Mouse (Mus musculus) midbrain, postnatal 0 days (tissue): ENCODE measurements around the gene Tmem115. TPM values are rescaled to one million over a fixed set of nuclear protein-coding genes. Genes with fewer than 3 reads are reported as not detected.

Source experiments
- ATAC-seq: fragments of 200-750 bp; cut with Nextera tagmentation; 2 replicates; pipeline ENCODE4 v1.8.0; 2017; ENCODE audit warnings: moderate number of reproducible peaks, mild to moderate bottlenecking, moderate TSS enrichment, moderate library complexity; ENCODE audit not compliant: low FRiP score
- DNase-seq: peaks from one replicate; pipeline ENCODE4 v3.0.0-alpha.2; 2015; ENCODE audit warnings: low spot score
- H3K27ac ChIP-seq: fragments of 300-500 bp; sonication (generic); 2 replicates; pipeline ENCODE4 v1.5.1; 2014; ENCODE audit warnings: low read depth, mild to moderate bottlenecking, low read length, mixed read lengths
- H3K27me3 ChIP-seq: fragments of 300-500 bp; sonication (generic); 2 replicates; pipeline ENCODE4 v1.6.1; 2014; ENCODE audit warnings: low read length, control low read depth, mixed read lengths; ENCODE audit not compliant: insufficient read depth
- H3K36me3 ChIP-seq: fragments of 300-500 bp; sonication (generic); 2 replicates; pipeline ENCODE4 v1.6.1; 2014; ENCODE audit warnings: low read length, control low read depth, mixed read lengths; ENCODE audit not compliant: insufficient read depth
- H3K4me1 ChIP-seq: fragments of 300-500 bp; sonication (generic); 2 replicates; pipeline ENCODE4 v1.6.1; 2014; ENCODE audit warnings: mild to moderate bottlenecking, control low read depth, antibody characterized with exemption, low read length, mixed read lengths; ENCODE audit not compliant: insufficient read depth
- H3K4me2 ChIP-seq: fragments of 300-500 bp; sonication (generic); 2 replicates; pipeline ENCODE4 v1.6.1; 2014; ENCODE audit warnings: low read depth, mild to moderate bottlenecking, low read length, mixed read lengths; ENCODE audit not compliant: poor library complexity, severe bottlenecking
- H3K4me3 ChIP-seq: fragments of 300-500 bp; sonication (generic); 2 replicates; pipeline ENCODE4 v1.5.1; 2014; ENCODE audit warnings: low read depth, mild to moderate bottlenecking, low read length, moderate library complexity
- H3K9ac ChIP-seq: fragments of 300-500 bp; sonication (generic); replicated peaks from 2 replicates; pipeline ENCODE4 v1.6.1; 2014; ENCODE audit warnings: mild to moderate bottlenecking, low read length, moderate library complexity, mixed read lengths; ENCODE audit not compliant: poor library complexity, severe bottlenecking
- H3K9me3 ChIP-seq: fragments of 300-500 bp; sonication (generic); 2 replicates; pipeline ENCODE4 v1.6.1; 2016; ENCODE audit warnings: low read length, control low read depth
- CTCF ChIP-seq: IDR thresholded peaks from 2 replicates; pipeline ENCODE4 v1.5.1; 2016; ENCODE audit warnings: antibody characterized with exemption, mild to moderate bottlenecking
- WGBS: fragments of 180-500 bp; shearing (Covaris S2); extraction: QIAGEN DNeasy Blood & Tissue Kit; methylation state at CpG from one replicate; pipeline ENCODE4 v1.1.7; 2014; 5-methylcytosine and 5-hydroxymethylcytosine counted together
- polyA plus RNA-seq: library from polyadenylated mRNA; unstranded; fragments of >200 nt; fragmentation: Nextera tagmentation; extraction: Ambion mirVana; gene quantifications from 2 replicates; pipeline ENCODE4 v1.2.1, GENCODE M21; 2015
- total RNA-seq: library from RNA; depleted of rRNA; stranded (reverse); fragments of >200 nt; gene quantifications from 2 replicates; pipeline ENCODE4 v1.2.3, GENCODE M21; 2014

The Tmem115 gene
- total and polyA plus RNA-seq, 2 experiments from 2014 or later, result 51.9 to 57.8 TPM

DNA sequence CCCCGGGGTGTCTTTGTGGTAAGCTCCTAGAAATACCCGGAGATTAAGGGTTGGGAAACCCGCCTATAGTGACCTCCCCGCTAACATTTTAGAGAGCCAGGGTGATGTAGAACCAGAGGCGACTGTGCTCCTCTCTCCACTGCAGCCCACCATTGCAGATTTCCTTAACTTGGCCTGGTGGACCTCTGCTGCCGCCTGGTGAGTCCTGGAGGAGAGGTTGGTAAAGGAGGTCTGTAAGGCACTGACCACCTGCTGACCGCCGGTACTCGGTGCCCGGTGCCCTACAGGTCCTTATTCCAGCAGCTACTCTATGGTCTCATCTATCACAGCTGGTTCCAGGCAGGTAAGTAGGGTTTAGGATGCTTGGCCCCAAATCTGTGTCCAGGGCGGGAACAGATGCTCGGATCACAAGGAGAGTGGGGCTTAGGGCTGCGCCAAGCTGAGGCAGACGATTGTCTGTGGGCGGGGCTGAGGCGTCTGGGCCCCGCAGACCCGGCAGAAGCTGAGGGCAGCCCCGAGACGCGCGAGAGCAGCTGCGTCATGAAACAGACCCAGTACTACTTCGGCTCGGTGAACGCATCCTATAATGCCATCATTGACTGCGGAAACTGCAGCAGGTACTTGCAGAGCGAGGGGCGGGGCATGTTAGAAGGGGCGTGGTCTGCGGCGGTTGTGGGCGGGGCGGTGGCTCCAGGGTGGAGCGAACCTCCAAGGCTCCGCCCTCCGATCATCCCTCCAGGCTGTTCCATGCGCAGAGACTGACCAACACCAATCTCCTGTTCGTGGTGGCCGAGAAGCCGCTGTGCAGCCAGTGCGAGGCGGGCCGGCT, 7.3 kb upstream of the Tmem115 start:
- Histone ChIP-seq H3K4me1 (peaks cover 3% of the 10 kb centered on the region; the same call in 1 of the 2 replicates), H3K4me2 (peak overlapping the region; percentile 52), H3K9ac (peak overlapping the region; percentile 1; the same call in 1 of the 2 replicates), H3K36me3 (peaks cover 11% of the 10 kb centered on the region; the same call in 1 of the 2 replicates), H3K9me3 (no peaks in the 10 kb centered on the region), H3K27ac (no peak overlapping the region), H3K27me3 (peaks cover 5% of the 10 kb centered on the region; the same call in 1 of the 2 replicates), H3K4me3 (peak overlapping the region; percentile 25)
- TF ChIP-seq CTCF, result peak; percentile 57
- DNase-seq (peak; percentile 62), ATAC-seq (peak; percentile 54; the same call in 1 of the 2 replicates)
- WGBS, result 8% methylated on average over 44 of the region's 44 CpGs

DNA sequence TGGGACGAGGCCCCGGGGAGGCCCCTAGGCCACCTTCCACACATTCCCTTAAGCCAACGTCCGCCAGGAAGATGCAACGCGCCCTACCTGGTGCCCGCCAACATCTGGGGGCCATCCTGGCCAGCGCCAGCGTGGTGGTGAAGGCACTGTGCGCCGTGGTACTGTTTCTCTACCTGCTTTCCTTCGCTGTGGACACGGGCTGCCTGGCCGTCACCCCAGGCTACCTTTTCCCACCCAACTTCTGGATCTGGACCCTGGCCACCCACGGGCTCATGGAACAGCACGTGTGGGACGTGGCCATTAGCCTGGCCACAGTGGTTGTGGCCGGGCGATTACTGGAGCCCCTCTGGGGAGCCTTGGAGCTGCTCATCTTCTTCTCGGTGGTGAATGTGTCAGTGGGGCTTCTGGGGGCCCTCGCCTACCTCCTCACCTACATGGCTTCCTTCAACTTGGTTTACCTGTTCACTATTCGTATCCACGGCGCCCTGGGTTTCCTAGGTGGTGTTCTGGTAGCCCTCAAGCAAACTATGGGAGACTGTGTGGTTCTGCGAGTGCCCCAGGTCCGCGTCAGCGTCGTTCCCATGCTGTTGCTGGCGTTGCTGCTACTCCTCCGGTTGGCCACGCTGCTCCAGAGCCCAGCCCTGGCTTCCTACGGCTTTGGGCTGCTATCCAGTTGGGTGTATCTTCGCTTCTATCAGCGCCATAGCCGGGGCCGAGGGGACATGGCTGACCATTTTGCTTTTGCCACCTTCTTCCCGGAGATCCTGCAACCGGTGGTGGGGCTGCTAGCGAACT, 860 bp downstream of the Tmem115 start:
- Histone ChIP-seq H3K4me3 (peak overlapping the region; percentile 90), H3K27ac (peak overlapping the region; percentile 81), H3K9ac (peak overlapping the region; percentile 90), H3K4me1 (peaks cover 14% of the 10 kb centered on the region), H3K4me2 (peak overlapping the region; percentile 98), H3K9me3 (no peaks in the 10 kb centered on the region), H3K36me3 (peaks cover 23% of the 10 kb centered on the region), H3K27me3 (no peaks in the 10 kb centered on the region)
- TF ChIP-seq CTCF, result no peak
- peak; percentile 8; the same call in 1 of the 2 replicates for ATAC-seq
- no peak for DNase-seq
- under 1% methylated on average over 40 of the region's 40 CpGs for WGBS

- H3K9ac ChIP-seq, result no peak overlapping the region
- no peaks in the 10 kb centered on the region for H3K9me3 ChIP-seq
- H3K36me3 ChIP-seq, result peaks cover 28% of the 10 kb centered on the region
- 90% methylated on average over 7 of the region's 7 CpGs for WGBS
- H3K27me3 ChIP-seq, result no peaks in the 10 kb centered on the region
- ATAC-seq (no peak), DNase-seq (no peak)
- H3K4me1 ChIP-seq, result peaks cover 22% of the 10 kb centered on the region
- H3K27ac ChIP-seq, result no peak overlapping the region
- no peak overlapping the region for H3K4me2 ChIP-seq
- no peak overlapping the region for H3K4me3 ChIP-seq
- TF ChIP-seq CTCF, result no peak
Measured at GRCm38 (mm10) chr9:107538231-107538630, 4.5 kb downstream of the Tmem115 start.

GRCm38 (mm10) chr9:107538711-107539110, 5.0 kb downstream of the Tmem115 start:
- WGBS, result 90% methylated on average over 3 of the region's 3 CpGs
- Histone ChIP-seq H3K27ac (no peak overlapping the region), H3K4me1 (peaks cover 22% of the 10 kb centered on the region), H3K36me3 (peaks cover 28% of the 10 kb centered on the region), H3K4me3 (no peak overlapping the region), H3K9me3 (no peaks in the 10 kb centered on the region), H3K27me3 (no peaks in the 10 kb centered on the region), H3K9ac (no peak overlapping the region), H3K4me2 (no peak overlapping the region)
- no peak for TF ChIP-seq CTCF
- DNase-seq, result no peak
- no peak for ATAC-seq

- no peak overlapping the region for H3K27ac ChIP-seq
- H3K9me3 ChIP-seq, result no peaks in the 10 kb centered on the region
- TF ChIP-seq CTCF, result no peak
- H3K9ac ChIP-seq, result no peak overlapping the region
- H3K36me3 ChIP-seq, result peaks cover 38% of the 10 kb centered on the region
- no peak for ATAC-seq
- 93% methylated on average over 8 of the region's 8 CpGs for WGBS
- H3K4me3 ChIP-seq, result no peak overlapping the region
- peaks cover 22% of the 10 kb centered on the region for H3K4me1 ChIP-seq
- no peaks in the 10 kb centered on the region for H3K27me3 ChIP-seq
- no peak overlapping the region for H3K4me2 ChIP-seq
- DNase-seq, result no peak
Measured at GRCm38 (mm10) chr9:107539940-107540339, 6.2 kb downstream of the Tmem115 start.
